Mouse (Mus musculus) stomach, embryonic 15.5 days (tissue): ENCODE measurements around the gene Myzap. TPM values are rescaled to one million over a fixed set of nuclear protein-coding genes. Genes with fewer than 3 reads are reported as not detected.
A peak's percentile ranks its signal among the peaks of the same experiment; 100 is the strongest.
"Not testable (repeated sequence)": the region's sequence is repeated elsewhere in the genome, so short reads cannot be mapped to it uniquely, and the experiment has no call there.

Source experiments
- ATAC-seq: fragments of 200-750 bp; cut with Nextera tagmentation; 2 replicates; pipeline ENCODE4 v1.8.0; 2017; ENCODE audit warnings: low read depth, moderate number of reproducible peaks, moderate TSS enrichment; ENCODE audit not compliant: insufficient read depth, low FRiP score
- H3K27ac ChIP-seq: fragments of 300-500 bp; sonication (generic); 2 replicates; pipeline ENCODE4 v1.5.1; 2015; ENCODE audit warnings: mild to moderate bottlenecking, inconsistent platforms
- H3K27me3 ChIP-seq: fragments of 300-500 bp; sonication (generic); replicated peaks from 2 replicates; pipeline ENCODE4 v1.6.1; 2015; ENCODE audit warnings: inconsistent platforms
- H3K36me3 ChIP-seq: fragments of 300-500 bp; sonication (generic); 2 replicates; pipeline ENCODE4 v1.6.1; 2015; ENCODE audit warnings: inconsistent platforms
- H3K4me1 ChIP-seq: fragments of 300-500 bp; sonication (generic); 2 replicates; pipeline ENCODE4 v1.6.1; 2015; ENCODE audit warnings: inconsistent platforms
- H3K4me2 ChIP-seq: fragments of 300-500 bp; sonication (generic); 2 replicates; pipeline ENCODE4 v1.6.1; 2015; ENCODE audit warnings: mild to moderate bottlenecking, inconsistent platforms
- H3K4me3 ChIP-seq: fragments of 300-500 bp; sonication (generic); replicated peaks from 2 replicates; pipeline ENCODE4 v1.5.1; 2015; ENCODE audit warnings: inconsistent platforms
- H3K9ac ChIP-seq: fragments of 300-500 bp; sonication (generic); 2 replicates; pipeline ENCODE4 v1.6.1; 2015; ENCODE audit warnings: inconsistent platforms
- H3K9me3 ChIP-seq: fragments of 300-500 bp; sonication (generic); 2 replicates; pipeline ENCODE4 v1.6.1; 2016; ENCODE audit warnings: inconsistent platforms
- WGBS: fragments of 180-500 bp; shearing (Covaris S2); methylation state at CpG from one replicate; pipeline ENCODE4 v1.1.7; 2015; 5-methylcytosine and 5-hydroxymethylcytosine counted together
- polyA plus RNA-seq: library from polyadenylated mRNA; unstranded; fragments of >200 nt; fragmentation: Nextera tagmentation; extraction: Ambion mirVana; gene quantifications from 2 replicates; pipeline ENCODE4 v1.2.1, GENCODE M21; 2015

Gene Myzap
- polyA plus RNA-seq, 1 experiment from 2014 or later = 11.6 TPM

DNA sequence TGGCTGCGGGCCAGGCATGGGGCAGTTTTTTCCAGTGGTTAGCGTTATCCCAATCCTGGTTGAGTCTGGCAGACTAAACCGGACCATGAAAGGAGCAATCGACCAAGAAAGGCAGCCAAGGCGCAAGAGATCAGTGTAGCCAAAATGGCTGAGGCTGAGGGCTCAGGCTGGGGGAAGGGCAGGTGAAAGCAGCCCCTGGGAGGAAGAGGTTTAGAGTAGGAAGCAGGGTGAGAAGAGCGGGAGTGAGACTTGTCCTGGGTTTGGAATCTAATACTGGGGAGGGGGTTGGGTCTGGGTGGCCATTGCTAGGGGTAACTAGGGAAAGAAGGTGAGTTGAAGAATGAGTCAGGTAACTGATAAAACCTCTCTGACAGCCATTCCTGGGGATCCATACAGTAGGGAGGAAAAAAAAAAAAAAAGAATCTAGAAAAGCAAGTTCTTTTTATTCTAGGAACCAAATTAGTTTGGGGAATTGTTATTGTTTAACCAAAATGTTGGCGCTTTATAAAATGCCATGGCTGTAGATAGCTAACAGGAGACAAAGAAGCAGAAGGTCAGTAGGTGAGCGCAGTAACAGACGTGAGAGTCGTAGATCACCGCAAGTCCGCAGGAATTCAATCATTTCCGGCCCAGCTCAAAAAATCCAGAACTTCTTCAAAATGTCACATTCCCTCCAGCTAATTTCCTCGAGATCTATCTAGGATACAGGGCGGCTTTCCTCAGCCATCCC lies 99.7 kb downstream of the Myzap start:
- 50% methylated on average over 15 of the region's 15 CpGs for WGBS
- H3K36me3 ChIP-seq = no peaks in the 10 kb centered on the region
- H3K4me1 ChIP-seq = peaks cover 9% of the 10 kb centered on the region; the same call in 1 of the 2 replicates
- no peaks in the 10 kb centered on the region for H3K9me3 ChIP-seq
- H3K9ac ChIP-seq = 0 out of 2 replicates have a peak overlapping the region, but pooled peaks have one; percentile 12
- 0 out of 2 replicates have a peak overlapping the region, but pooled peaks have one; percentile 19 for H3K4me2 ChIP-seq
- H3K27me3 ChIP-seq = no peaks in the 10 kb centered on the region
- 0 out of 2 replicates have a peak overlapping the region, but pooled peaks have one; percentile 4 for H3K27ac ChIP-seq
- H3K4me3 ChIP-seq = no peak overlapping the region
- no peak for ATAC-seq

DNA sequence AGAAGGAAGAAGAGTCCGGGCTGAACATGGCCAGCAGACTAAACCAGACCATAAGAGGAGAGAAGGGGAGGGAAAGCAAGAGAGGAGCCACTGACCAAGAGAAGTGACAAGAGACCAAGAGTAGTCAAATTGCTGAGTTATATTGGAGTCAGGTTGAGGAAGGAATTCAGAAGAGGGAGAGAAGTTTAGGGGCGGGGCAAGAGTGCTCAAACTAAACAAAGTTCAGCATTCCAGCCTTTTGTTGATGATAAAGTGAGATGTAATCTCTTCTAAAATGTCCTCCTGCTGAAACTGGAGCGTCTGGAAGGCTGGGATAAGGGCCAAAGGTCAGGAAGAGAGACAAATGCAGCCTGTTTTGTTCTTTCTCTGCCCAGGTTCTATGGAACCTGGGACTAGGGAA lies 102.1 kb downstream of the Myzap start:
- ATAC-seq = no peak
- WGBS = 35% methylated on average over 3 of the region's 3 CpGs

GRCm38 (mm10) chr9:71486127-71486526 lies 106.0 kb downstream of the Myzap start:
- H3K4me3 ChIP-seq = peak overlapping the region; percentile 97
- peaks cover 19% of the 10 kb centered on the region for H3K36me3 ChIP-seq
- H3K9ac ChIP-seq = no peak overlapping the region
- WGBS = 35% methylated on average over 7 of the region's 7 CpGs
- no peaks in the 10 kb centered on the region for H3K9me3 ChIP-seq
- H3K27me3 ChIP-seq = no peaks in the 10 kb centered on the region
- ATAC-seq = no peak
- peaks cover 8% of the 10 kb centered on the region; the same call in 1 of the 2 replicates for H3K4me1 ChIP-seq
- peak overlapping the region; percentile 42; the same call in 1 of the 2 replicates for H3K4me2 ChIP-seq
- H3K27ac ChIP-seq = peak overlapping the region; percentile 93

More for the DNA sequence above, 102.1 kb downstream of the Myzap start:
- H3K4me1 ChIP-seq = peaks cover 12% of the 10 kb centered on the region; the same call in 1 of the 2 replicates
- no peaks in the 10 kb centered on the region for H3K36me3 ChIP-seq
- H3K27me3 ChIP-seq = no peaks in the 10 kb centered on the region
- H3K4me2 ChIP-seq = no peak overlapping the region
- H3K4me3 ChIP-seq = no peak overlapping the region
- no peaks in the 10 kb centered on the region for H3K9me3 ChIP-seq
- H3K9ac ChIP-seq = no peak overlapping the region
- H3K27ac ChIP-seq = no peak overlapping the region

DNA sequence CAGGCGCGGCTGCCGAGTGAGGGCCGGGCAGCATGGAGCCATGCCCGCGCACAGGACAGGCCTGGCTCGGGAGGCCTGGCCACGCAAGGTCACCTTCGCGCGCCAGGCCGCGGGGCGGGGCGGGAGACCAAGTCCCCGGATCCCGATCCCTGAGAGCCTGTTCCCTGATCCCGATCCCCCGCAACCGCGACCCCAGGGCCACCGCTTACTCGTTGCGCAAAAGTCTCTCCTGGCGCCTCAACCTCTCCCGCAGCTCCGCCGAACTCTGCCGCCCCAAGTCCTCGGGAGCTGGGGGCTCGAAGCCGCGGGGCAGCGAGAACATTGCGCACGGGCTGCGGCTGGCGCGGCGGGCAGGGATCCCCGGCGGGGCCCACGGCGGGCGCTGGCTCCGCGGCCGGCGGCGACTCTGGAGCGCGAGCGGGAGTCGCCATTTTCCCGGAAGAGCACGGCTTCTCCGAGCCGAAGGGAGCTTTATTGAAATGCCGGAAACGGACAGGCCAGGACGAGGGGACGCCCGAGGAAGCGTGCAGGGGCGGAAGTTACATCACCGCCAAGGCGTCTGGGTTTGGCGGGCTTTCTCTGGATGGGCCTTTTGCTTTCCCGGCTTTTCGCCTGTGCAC lies 106.6 kb downstream of the Myzap start, which contains the start of gene Polr2m:
Gene Polr2m (minus strand): TSS at position 461 of the 620 bp plus-strand sequence.
- WGBS = under 1% methylated on average over 69 of the region's 70 CpGs
- peaks cover 25% of the 10 kb centered on the region for H3K36me3 ChIP-seq

DNA sequence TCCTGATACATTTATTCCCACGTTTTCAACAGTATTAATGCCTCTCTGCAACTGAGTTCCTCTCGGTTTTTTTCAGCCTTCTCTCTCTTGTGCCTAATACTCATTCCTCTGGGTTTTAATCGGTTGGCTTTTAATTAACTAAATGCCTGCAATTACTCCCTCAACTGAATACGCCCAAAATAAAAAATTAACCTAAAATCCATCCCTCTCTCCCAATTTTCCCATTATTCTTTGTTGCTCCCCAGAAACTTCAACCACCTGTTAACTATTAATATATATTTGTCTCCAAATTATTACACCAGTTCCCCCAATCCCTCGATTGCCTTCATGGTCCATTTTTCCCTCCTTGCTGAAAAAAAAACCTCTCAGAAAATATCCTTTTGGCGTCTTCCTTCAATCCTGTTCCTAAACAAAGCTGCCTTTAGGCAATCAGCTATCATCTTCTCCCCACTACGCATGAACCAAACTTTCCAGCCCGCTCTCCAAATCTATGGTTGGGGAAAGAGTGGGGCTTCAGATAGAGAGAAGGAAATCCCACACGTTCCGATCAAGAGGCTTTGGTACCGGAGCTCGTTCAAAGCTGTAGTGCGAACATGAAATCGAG lies 107.2 kb downstream of the Myzap start:
- peak overlapping the region; percentile 100 for H3K9ac ChIP-seq
- under 1% methylated on average over 14 of the region's 14 CpGs for WGBS
- H3K27ac ChIP-seq = peak overlapping the region; percentile 93
- no peak for ATAC-seq
- H3K9me3 ChIP-seq = no peaks in the 10 kb centered on the region
- no peaks in the 10 kb centered on the region for H3K27me3 ChIP-seq
- peaks cover 31% of the 10 kb centered on the region for H3K36me3 ChIP-seq
- peak overlapping the region; percentile 58 for H3K4me2 ChIP-seq
- H3K4me1 ChIP-seq = peaks cover 8% of the 10 kb centered on the region; the same call in 1 of the 2 replicates
- peak overlapping the region; percentile 97 for H3K4me3 ChIP-seq

More for the DNA sequence above, 106.6 kb downstream of the Myzap start, which contains the start of gene Polr2m:
- H3K27ac ChIP-seq = peak within 1 kb of the TSS; percentile 93
- H3K9me3 ChIP-seq = no peaks in the 10 kb centered on the region
- peak within 1 kb of the TSS; percentile 97 for H3K4me3 ChIP-seq
- ATAC-seq = peak; percentile 95
- H3K27me3 ChIP-seq = no peaks in the 10 kb centered on the region
- H3K4me1 ChIP-seq = peaks cover 8% of the 10 kb centered on the region; the same call in 1 of the 2 replicates
- H3K9ac ChIP-seq = peak within 1 kb of the TSS; percentile 100
- H3K4me2 ChIP-seq = peak within 1 kb of the TSS; percentile 58

GRCm38 (mm10) chr9:71483872-71484271 lies 108.3 kb downstream of the Myzap start:
- not testable (repeated sequence) for ATAC-seq, H3K4me1 ChIP-seq, H3K9me3 ChIP-seq, H3K27me3 ChIP-seq, H3K27ac ChIP-seq, H3K9ac ChIP-seq
- WGBS = 74% methylated on average over 7 of the region's 7 CpGs
- Histone ChIP-seq H3K4me2 (peak overlapping the region; percentile 58), H3K36me3 (peaks cover 42% of the 10 kb centered on the region), H3K4me3 (peak overlapping the region; percentile 97; the same call in 1 of the 2 replicates)

DNA sequence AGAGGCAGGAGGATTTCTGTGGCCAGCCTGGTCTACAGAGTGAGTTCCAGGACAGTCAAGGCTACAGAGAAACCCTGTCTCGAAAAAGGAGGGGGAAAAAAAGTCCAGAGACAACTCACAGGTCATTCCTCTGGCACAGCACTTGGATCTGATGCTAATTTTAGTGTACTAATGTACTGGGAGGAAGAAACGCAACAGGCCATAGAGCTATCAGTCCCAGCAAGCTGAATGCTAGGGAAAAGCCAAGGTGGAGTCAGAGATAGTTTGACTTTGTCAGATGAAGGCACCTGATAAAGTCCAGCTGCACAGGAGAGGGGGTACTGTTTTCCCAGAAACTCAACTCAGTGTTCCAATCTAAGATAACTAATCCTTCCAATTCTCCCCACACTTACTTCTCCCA lies 111.9 kb downstream of the Myzap start:
- H3K27ac ChIP-seq = no peak overlapping the region
- no peaks in the 10 kb centered on the region for H3K27me3 ChIP-seq
- H3K4me1 ChIP-seq = peaks cover 5% of the 10 kb centered on the region; the same call in 1 of the 2 replicates
- no peak for ATAC-seq
- no peak overlapping the region for H3K4me2 ChIP-seq
- no peak overlapping the region for H3K4me3 ChIP-seq
- no peak overlapping the region for H3K9ac ChIP-seq
- no peaks in the 10 kb centered on the region for H3K9me3 ChIP-seq
- H3K36me3 ChIP-seq = peaks cover 71% of the 10 kb centered on the region
- WGBS = 83% methylated on average over 2 of the region's 2 CpGs

DNA sequence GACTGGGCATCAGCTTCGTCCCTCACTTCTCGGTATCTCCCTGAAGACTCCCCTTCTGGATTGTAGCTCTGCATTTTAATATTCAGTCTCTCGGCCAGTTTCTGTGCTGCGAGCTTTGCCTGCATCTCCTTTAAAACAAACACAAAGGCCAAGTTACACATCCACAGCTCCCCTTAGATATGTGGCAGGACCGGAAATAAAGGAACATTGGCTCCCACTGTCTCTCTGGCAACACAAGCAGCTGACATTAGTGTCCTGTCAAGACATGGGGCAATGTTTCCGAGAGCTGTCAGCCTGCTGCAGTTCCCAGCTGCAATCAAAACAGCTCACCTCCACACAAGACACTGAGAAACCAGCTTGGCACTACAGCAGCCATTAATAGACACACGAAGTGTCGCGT lies 112.7 kb downstream of the Myzap start:
- Histone ChIP-seq H3K4me3 (no peak overlapping the region), H3K4me2 (no peak overlapping the region), H3K36me3 (peaks cover 77% of the 10 kb centered on the region), H3K9ac (no peak overlapping the region), H3K4me1 (peaks cover 5% of the 10 kb centered on the region; the same call in 1 of the 2 replicates), H3K27ac (no peak overlapping the region), H3K27me3 (no peaks in the 10 kb centered on the region), H3K9me3 (no peaks in the 10 kb centered on the region)
- ATAC-seq = no peak
- WGBS = 89% methylated on average over 9 of the region's 9 CpGs

DNA sequence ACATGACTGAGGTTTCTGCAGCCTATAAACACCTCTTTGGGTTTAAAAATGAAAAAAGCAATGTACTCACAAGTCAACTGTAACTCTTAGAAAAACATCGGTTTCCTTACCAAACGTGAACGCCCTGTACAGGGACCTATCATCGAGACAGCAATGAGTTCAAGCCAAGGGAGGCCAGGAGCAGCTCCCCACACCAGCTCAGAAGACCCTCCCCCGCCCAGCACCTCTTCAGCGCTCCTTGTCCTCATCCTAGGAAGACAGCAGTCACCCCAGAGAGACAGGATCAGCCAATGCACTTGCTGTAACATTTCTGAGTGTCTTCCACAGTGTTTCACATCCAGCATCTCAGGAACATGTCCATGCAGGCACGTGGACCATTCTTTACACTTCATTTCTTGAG lies 113.6 kb downstream of the Myzap start:
- no peak overlapping the region for H3K27ac ChIP-seq
- H3K4me2 ChIP-seq = no peak overlapping the region
- H3K36me3 ChIP-seq = peaks cover 77% of the 10 kb centered on the region
- WGBS = 95% methylated on average over 7 of the region's 7 CpGs
- H3K9me3 ChIP-seq = no peaks in the 10 kb centered on the region
- H3K4me3 ChIP-seq = no peak overlapping the region
- ATAC-seq = no peak
- peaks cover 5% of the 10 kb centered on the region; the same call in 1 of the 2 replicates for H3K4me1 ChIP-seq
- H3K9ac ChIP-seq = no peak overlapping the region
- H3K27me3 ChIP-seq = no peaks in the 10 kb centered on the region

DNA sequence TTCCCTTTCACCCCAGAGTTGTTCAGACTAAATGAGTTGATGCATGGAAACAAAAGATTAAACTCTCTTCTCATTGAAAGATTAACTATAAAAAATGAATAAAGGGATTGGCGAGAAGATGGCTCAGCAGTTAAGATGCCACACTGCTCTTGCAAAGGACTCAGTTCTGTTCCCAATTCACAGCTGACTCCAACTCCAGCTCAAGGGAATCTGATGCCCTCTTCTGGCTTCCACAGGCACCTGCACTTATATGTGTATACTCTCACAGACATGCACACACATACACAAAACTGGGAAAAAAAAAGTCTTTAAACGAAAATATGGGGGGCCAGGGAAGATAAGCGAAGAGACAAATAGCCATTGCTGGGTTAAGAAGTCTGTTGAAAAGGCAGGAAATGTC lies 115.6 kb downstream of the Myzap start:
- Histone ChIP-seq H3K27me3 (no peaks in the 10 kb centered on the region), H3K9me3 (no peaks in the 10 kb centered on the region), H3K9ac (no peak overlapping the region), H3K4me3 (no peak overlapping the region), H3K36me3 (peaks cover 62% of the 10 kb centered on the region), H3K4me1 (no peaks in the 10 kb centered on the region; the same call in 1 of the 2 replicates), H3K4me2 (no peak overlapping the region), H3K27ac (no peak overlapping the region)
- WGBS = 95% methylated on average over 3 of the region's 3 CpGs
- ATAC-seq = no peak

DNA sequence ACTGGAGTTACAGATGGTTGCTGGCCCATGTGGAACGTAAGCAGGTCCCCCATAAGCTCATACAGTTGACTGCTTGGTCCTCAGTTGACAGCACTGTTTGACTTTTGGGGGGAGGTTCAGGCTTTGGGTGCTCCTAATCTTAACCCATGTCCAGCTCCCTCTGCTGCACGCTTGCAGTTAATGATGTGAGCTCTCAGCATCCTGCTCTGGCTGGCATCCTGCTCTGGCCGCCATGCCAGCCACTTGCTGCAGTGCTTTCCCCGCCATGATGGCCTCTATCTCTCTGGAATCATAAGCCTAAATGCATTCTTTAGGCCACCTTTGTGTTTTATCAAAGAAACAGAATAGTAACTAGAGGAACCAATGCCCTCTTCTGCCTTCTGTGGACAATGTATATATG lies 116.6 kb downstream of the Myzap start:
- Histone ChIP-seq H3K9me3 (no peaks in the 10 kb centered on the region), H3K27me3 (no peaks in the 10 kb centered on the region), H3K4me1 (no peaks in the 10 kb centered on the region), H3K4me2 (no peak overlapping the region), H3K4me3 (no peak overlapping the region), H3K27ac (no peak overlapping the region), H3K36me3 (peaks cover 52% of the 10 kb centered on the region), H3K9ac (no peak overlapping the region)
- no peak for ATAC-seq
- 96% methylated on average over 4 of the region's 4 CpGs for WGBS
